Mouse (Mus musculus): Measurements from ENCODE around the gene Ubl7. TPM values are rescaled to one million over a fixed set of nuclear protein-coding genes. Genes with fewer than 3 reads are reported as not detected.

Gene Ubl7
- polyA plus RNA-seq, 1 experiment from 2014 or later = 123 TPM

GRCm38 (mm10) chr9:57972776-57973439 lies 62.1 kb downstream of the Ubl7 start:
- Histone ChIP-seq H3K4me2 (replicated peaks) (no peak overlapping the region), H3K27ac (peak overlapping the region; percentile 69; the same call in 1 of the 2 replicates), H3K36me3 (no peaks in the 10 kb centered on the region), H3K27me3 (0 out of 2 replicates have a peak, but pooled peaks cover 3% of the 10 kb centered on the region), H3K4me3 (no peak overlapping the region), H3K4me1 (peaks cover 25% of the 10 kb centered on the region), H3K9ac (no peak overlapping the region), H3K9me3 (no peaks in the 10 kb centered on the region; the same call in 1 of the 2 replicates)
- WGBS = 34% methylated on average over 9 of the region's 9 CpGs
- no peak for ATAC-seq (ENCODE audit: insufficient number of reproducible peaks, insufficient read depth, low FRiP score, low TSS enrichment)

DNA sequence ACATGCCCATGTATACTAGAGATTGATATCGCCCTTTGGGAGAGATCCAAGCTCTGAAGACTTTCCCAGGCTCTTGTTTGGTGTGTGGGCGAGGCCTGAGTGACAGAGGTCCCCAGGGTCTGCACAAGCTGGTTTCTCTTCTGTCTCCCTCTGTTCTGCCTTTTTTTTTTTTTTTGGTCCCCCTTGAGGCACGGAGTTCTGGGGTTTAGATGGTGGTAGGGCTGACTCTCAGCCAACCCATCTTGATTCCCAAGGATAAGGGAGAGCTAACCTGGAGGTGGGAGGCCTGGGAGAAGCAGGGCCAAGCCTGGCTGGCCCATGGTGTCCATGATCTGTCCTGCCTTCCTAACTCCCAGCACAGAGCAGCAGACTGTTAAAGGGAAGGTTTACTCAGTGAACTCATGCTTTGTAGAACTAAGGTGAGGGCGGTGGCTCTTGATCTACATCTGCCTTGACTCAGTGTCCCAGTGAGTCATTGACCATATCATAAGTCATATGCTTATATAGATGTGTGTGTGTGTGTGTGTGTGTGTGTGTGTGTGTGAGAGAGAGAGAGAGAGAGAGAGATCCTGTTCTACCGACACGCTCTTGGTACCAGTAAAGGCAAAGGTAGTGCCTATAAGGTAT lies 62.8 kb downstream of the Ubl7 start:
- 0 out of 2 replicates have a peak, but pooled peaks cover 3% of the 10 kb centered on the region for H3K27me3 ChIP-seq
- H3K4me3 ChIP-seq = no peak overlapping the region
- H3K9ac ChIP-seq = no peak overlapping the region
- 86% methylated on average over 6 of the region's 6 CpGs for WGBS
- no peak overlapping the region for H3K4me2 ChIP-seq (replicated peaks)
- ATAC-seq (ENCODE audit: insufficient number of reproducible peaks, insufficient read depth, low FRiP score, low TSS enrichment) = no peak
- no peaks in the 10 kb centered on the region for H3K36me3 ChIP-seq
- H3K4me1 ChIP-seq = peaks cover 25% of the 10 kb centered on the region
- no peaks in the 10 kb centered on the region; the same call in 1 of the 2 replicates for H3K9me3 ChIP-seq
- H3K27ac ChIP-seq = no peak overlapping the region

GRCm38 (mm10) chr9:57974221-57974620 lies 63.4 kb downstream of the Ubl7 start:
- H3K4me1 ChIP-seq = peaks cover 25% of the 10 kb centered on the region
- H3K9ac ChIP-seq = no peak overlapping the region
- WGBS = 59% methylated on average over 5 of the region's 5 CpGs
- H3K4me2 ChIP-seq (replicated peaks) = no peak overlapping the region
- H3K27me3 ChIP-seq = 0 out of 2 replicates have a peak, but pooled peaks cover 3% of the 10 kb centered on the region
- H3K4me3 ChIP-seq = no peak overlapping the region
- H3K27ac ChIP-seq = no peak overlapping the region
- no peaks in the 10 kb centered on the region; the same call in 1 of the 2 replicates for H3K9me3 ChIP-seq
- ATAC-seq (ENCODE audit: insufficient number of reproducible peaks, insufficient read depth, low FRiP score, low TSS enrichment) = no peak
- no peaks in the 10 kb centered on the region for H3K36me3 ChIP-seq

DNA sequence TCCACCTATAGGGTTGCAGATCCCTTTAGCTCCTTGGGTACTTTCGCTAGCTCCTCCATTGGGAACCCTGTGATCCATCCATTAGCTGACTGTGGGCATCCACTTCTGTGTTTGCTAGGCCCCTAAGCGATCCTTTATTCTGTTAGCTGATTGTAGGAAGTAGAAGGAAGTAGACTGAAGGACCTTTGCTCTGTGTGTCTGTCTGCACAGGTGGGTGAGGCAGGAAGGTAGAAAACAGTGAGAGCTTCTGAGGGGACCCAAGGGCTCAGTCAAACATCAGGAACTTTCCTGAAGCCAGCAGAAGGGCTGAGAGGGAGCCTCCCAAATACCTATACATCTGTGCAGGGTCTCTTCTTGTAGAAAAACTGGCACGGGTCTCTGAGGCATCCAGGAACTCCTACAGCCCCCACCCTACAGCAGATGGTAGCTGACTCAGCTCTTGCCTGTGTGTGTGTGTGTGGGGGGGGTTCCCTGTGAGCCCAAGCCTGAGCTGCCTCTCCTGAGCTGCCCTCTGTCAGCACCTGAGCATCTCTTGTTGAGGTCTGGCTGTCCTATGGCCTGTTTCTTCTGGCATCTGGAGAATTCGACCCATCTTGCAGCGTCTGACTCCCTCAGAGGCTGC lies 64.5 kb downstream of the Ubl7 start:
- Histone ChIP-seq H3K36me3 (no peaks in the 10 kb centered on the region), H3K4me2 (replicated peaks) (no peak overlapping the region), H3K27me3 (0 out of 2 replicates have a peak, but pooled peaks cover 3% of the 10 kb centered on the region), H3K9ac (no peak overlapping the region), H3K27ac (no peak overlapping the region), H3K9me3 (no peaks in the 10 kb centered on the region; the same call in 1 of the 2 replicates), H3K4me1 (peaks cover 20% of the 10 kb centered on the region), H3K4me3 (no peak overlapping the region)
- ATAC-seq (ENCODE audit: insufficient number of reproducible peaks, insufficient read depth, low FRiP score, low TSS enrichment) = no peak
- 79% methylated on average over 5 of the region's 5 CpGs for WGBS

DNA sequence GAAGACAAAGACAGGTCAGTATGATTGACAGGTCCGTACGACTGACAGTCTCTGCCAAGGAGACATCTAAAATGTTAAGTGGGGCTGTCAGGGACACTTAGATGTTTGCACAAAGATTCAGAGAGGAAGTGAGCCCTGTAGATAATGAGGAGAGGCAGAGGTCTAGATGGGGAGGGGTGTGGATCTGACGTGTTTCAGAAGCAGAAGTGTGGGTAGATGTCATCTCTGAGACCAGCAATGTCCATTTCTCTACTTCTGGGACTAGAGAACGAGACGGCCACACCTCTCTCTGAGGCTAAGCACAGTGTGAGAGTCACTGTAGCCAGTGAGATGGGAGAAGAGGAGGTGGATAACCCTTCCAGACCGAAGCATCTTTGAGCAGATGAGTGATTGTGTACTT lies 67.2 kb downstream of the Ubl7 start:
- Histone ChIP-seq H3K9me3 (no peaks in the 10 kb centered on the region; the same call in 1 of the 2 replicates), H3K36me3 (no peaks in the 10 kb centered on the region), H3K4me3 (no peak overlapping the region), H3K4me1 (peaks cover 5% of the 10 kb centered on the region), H3K4me2 (replicated peaks) (no peak overlapping the region), H3K27ac (no peak overlapping the region), H3K27me3 (no peaks in the 10 kb centered on the region), H3K9ac (no peak overlapping the region)
- no peak for ATAC-seq (ENCODE audit: insufficient number of reproducible peaks, insufficient read depth, low FRiP score, low TSS enrichment)
- 77% methylated on average over 6 of the region's 6 CpGs for WGBS

DNA sequence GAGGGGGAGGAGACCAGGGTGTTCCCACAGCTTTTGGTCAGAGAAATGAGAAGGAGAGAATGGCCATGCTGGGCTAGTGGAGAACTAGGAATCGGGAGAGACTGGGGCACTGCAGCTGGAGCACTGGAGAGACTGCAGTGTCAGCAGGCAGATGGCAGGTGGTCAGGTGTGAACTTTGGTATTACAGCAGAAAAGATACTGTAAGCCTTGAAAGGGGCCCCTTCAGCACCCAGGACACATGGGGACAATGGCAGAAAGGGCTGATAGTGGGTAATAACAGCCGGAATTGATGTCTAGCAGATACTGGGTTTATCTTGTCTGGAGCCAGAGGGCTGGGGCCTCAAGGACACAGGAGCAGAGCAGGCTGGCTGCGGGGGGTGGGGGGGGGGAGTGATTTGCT lies 68.1 kb downstream of the Ubl7 start:
- no peaks in the 10 kb centered on the region; the same call in 1 of the 2 replicates for H3K9me3 ChIP-seq
- WGBS = 75% methylated on average over 3 of the region's 3 CpGs
- no peak overlapping the region for H3K9ac ChIP-seq
- no peak overlapping the region for H3K27ac ChIP-seq
- no peak overlapping the region for H3K4me2 ChIP-seq (replicated peaks)
- no peaks in the 10 kb centered on the region for H3K27me3 ChIP-seq
- no peaks in the 10 kb centered on the region for H3K36me3 ChIP-seq
- ATAC-seq (ENCODE audit: insufficient number of reproducible peaks, insufficient read depth, low FRiP score, low TSS enrichment) = no peak
- no peaks in the 10 kb centered on the region for H3K4me1 ChIP-seq
- H3K4me3 ChIP-seq = no peak overlapping the region

Other genes with a start within 250 kb of the Ubl7 start
- not detected in 2 replicates for gene Cyp1a2, start 227.3 kb upstream of the Ubl7 start, polyA plus RNA-seq (2016; fragmentation: Nextera tagmentation; extraction: Ambion mirVana)
- gene Cyp1a1, start 223.1 kb upstream of the Ubl7 start, polyA plus RNA-seq (2016; fragmentation: Nextera tagmentation; extraction: Ambion mirVana) = not detected in 2 replicates
- 37.9 and 39.0 TPM in 2 replicates for gene Edc3, start 202.4 kb upstream of the Ubl7 start, polyA plus RNA-seq (2016; fragmentation: Nextera tagmentation; extraction: Ambion mirVana)
- gene Clk3, start 145.1 kb upstream of the Ubl7 start, polyA plus RNA-seq (2016; fragmentation: Nextera tagmentation; extraction: Ambion mirVana) = 75.4 and 81.8 TPM in 2 replicates
- 13.6 and 14.8 TPM in 2 replicates for gene Arid3b, start 74.2 kb upstream of the Ubl7 start, polyA plus RNA-seq (2016; fragmentation: Nextera tagmentation; extraction: Ambion mirVana)
- gene Sema7a, start 29.1 kb downstream of the Ubl7 start, polyA plus RNA-seq (2016; fragmentation: Nextera tagmentation; extraction: Ambion mirVana) = 0.45 and 0.62 TPM in 2 replicates
- gene Cyp11a1, start 95.4 kb downstream of the Ubl7 start, polyA plus RNA-seq (2016; fragmentation: Nextera tagmentation; extraction: Ambion mirVana) = 0.13 TPM in 1 of 2 replicates, not detected in the other
- gene Stra6, start 152.8 kb downstream of the Ubl7 start, polyA plus RNA-seq (2016; fragmentation: Nextera tagmentation; extraction: Ambion mirVana) = 30.1 and 38.1 TPM in 2 replicates
- 0.13 and 0.50 TPM in 2 replicates for gene Ccdc33, start 207.8 kb downstream of the Ubl7 start, polyA plus RNA-seq (2016; fragmentation: Nextera tagmentation; extraction: Ambion mirVana)

Measured in embryonic facial prominence, embryonic 12.5 days (tissue).